Mouse (Mus musculus) left cerebral cortex, adult 8-10 months (tissue): Measurements from ENCODE around the gene D430041D05Rik. TPM values are rescaled to one million over a fixed set of nuclear protein-coding genes. Genes with fewer than 3 reads are reported as not detected.

Experiments
- microRNA-seq, 2 experiments: library from miRNA; unstranded; fragments of <30 nt; microRNA quantifications; one replicate each; pipeline ENCODE4 v1.2.0; 2022
- total RNA-seq, 4 experiments: library from RNA; stranded (reverse); gene quantifications; 2 replicates each; pipeline ENCODE4 v1.2.4; 2022

D430041D05Rik gene
- total RNA-seq, 4 experiments from 2014 or later: 86.2 to 100 (median 90.7) TPM

Small RNAs within 50 kb of the gene (microRNA-seq; reads per million reads assigned to microRNA genes)
- 0 reads per million in 2 experiments for gene Mir1902

Other genes with a start within 250 kb of the D430041D05Rik start
- 100 to 1,000 TPM in 2 of 4 experiments, 10 to 100 TPM in 2; 91.0 to 102 (median 98.9) TPM for gene Hipk3, start 83.4 kb upstream of the D430041D05Rik start, total RNA-seq
- gene Cstf3, start 179.5 kb upstream of the D430041D05Rik start, total RNA-seq: 10 to 100 TPM; 36.5 to 44.1 (median 37.5) TPM